Mouse (Mus musculus): Measurements from ENCODE around the gene Ahsg. TPM values are rescaled to one million over a fixed set of nuclear protein-coding genes. Genes with fewer than 3 reads are reported as not detected.

The Ahsg gene
- polyA plus RNA-seq (2012; rRNA removed): 24,752 and 26,490 TPM in 2 replicates

GRCm38 (mm10) chr16:22890683-22891510, at the start of gene Ahsg:
Gene Ahsg, plus strand, starts transcription at chr16:22891277.

DNA sequence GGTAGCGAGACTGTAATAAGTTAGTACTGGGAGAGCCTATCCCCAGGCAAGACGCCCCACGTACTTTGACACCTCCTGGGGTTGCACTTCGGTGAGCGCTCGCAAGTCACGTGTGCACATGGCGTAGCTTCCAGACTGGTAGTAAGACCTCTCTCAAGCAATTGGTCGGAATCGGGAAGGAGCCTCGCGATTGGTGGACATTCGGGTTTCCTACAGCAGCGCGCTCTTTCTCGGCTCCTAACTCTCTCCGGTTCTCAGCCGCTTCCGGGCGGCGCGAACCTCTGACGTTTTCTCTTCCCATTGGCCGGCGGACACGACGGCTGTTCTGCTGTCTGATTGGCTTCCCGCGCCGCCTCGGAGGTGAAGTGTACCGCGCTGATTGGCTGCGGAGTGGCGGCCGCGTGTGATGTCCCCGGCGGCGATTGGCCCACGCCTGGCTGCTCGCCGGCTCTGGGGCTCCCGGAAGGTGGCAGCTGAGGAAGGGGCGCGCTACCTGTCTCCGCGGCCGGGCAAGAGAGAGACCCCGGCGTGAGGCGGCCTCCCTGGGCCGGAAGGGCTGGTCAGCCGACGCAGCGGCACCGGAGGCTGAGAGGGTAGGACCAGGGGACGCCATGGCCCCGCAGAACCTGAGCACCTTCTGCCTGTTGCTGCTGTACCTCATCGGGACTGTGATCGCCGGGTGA, 33.5 kb upstream of the Ahsg start, which contains the start of the genes Tbccd1 and Dnajb11:
Tbccd1 (minus strand) TSS at position 239 of the 683 bp plus-strand sequence.
Dnajb11 (plus strand) TSS at position 415 of the 683 bp plus-strand sequence.

GRCm38 (mm10) chr16:22918034-22918433, 27.0 kb downstream of the Ahsg start, which contains the start of gene Fetub:
Gene Fetub, plus strand, starts transcription at chr16:22918334.

Other genes starting within 250 kb of the Ahsg start
- gene Dgkg, start 234.1 kb upstream of the Ahsg start, polyA plus RNA-seq (2012; rRNA removed): 0.38 and 0.56 TPM in 2 replicates
- 0.03 and 0.06 TPM in 2 replicates for gene Crygs, start 79.7 kb upstream of the Ahsg start, polyA plus RNA-seq (2012; rRNA removed)
- gene Tbccd1, start 33.6 kb upstream of the Ahsg start, polyA plus RNA-seq (2012; rRNA removed): 17.7 and 19.6 TPM in 2 replicates
- gene Dnajb11, start 33.4 kb upstream of the Ahsg start, polyA plus RNA-seq (2012; rRNA removed): 23.0 and 25.1 TPM in 2 replicates
- 182 and 210 TPM in 2 replicates for gene Fetub, start 27.1 kb downstream of the Ahsg start, polyA plus RNA-seq (2012; rRNA removed)
- gene Hrg, start 59.8 kb downstream of the Ahsg start, polyA plus RNA-seq (2012; rRNA removed): 45.5 and 57.1 TPM in 2 replicates
- gene Kng2, start 138.2 kb downstream of the Ahsg start, polyA plus RNA-seq (2012; rRNA removed): 162 and 177 TPM in 2 replicates
- 1,908 and 2,047 TPM in 2 replicates for gene Kng1, start 166.6 kb downstream of the Ahsg start, polyA plus RNA-seq (2012; rRNA removed)
- gene Eif4a2, start 216.2 kb downstream of the Ahsg start, polyA plus RNA-seq (2012; rRNA removed): 167 and 177 TPM in 2 replicates
- gene Rfc4, start 236.5 kb downstream of the Ahsg start, polyA plus RNA-seq (2012; rRNA removed): 4.2 and 5.2 TPM in 2 replicates

All from liver, embryonic 18 days (tissue).